Mouse (Mus musculus) megakaryocyte, embryonic 14.5 days (primary cell): ENCODE results near the gene Fgfr2. TPM values are rescaled to one million over a fixed set of nuclear protein-coding genes. Genes with fewer than 3 reads are reported as not detected.
A peak's percentile ranks its signal among the peaks of the same experiment; 100 is the strongest.

ENCODE experiments used
- H3K27me3 ChIP-seq: replicated peaks from 2 replicates; pipeline ENCODE3; 2012; ENCODE audit warnings: inconsistent platforms
- H3K36me3 ChIP-seq: replicated peaks from 2 replicates; pipeline ENCODE3; 2012; ENCODE audit warnings: low read length, inconsistent platforms, mixed read lengths
- H3K4me1 ChIP-seq: 2 replicates; pipeline ENCODE4 v1.6.1; 2012; ENCODE audit warnings: inconsistent platforms
- H3K4me3 ChIP-seq: replicated peaks from 2 replicates; pipeline ENCODE3; 2012; ENCODE audit warnings: moderate library complexity, mild to moderate bottlenecking, inconsistent platforms
- H3K9me3 ChIP-seq: 2 replicates; pipeline ENCODE4 v1.6.1; 2012; ENCODE audit warnings: inconsistent platforms
- FLI1 ChIP-seq: IDR thresholded peaks from 2 replicates; pipeline ENCODE4 v1.6.1; 2012; ENCODE audit warnings: low read length, inconsistent platforms, mixed read lengths
- GATA1 ChIP-seq: IDR thresholded peaks from 3 replicates; pipeline ENCODE4 v1.6.1; 2012; ENCODE audit warnings: mixed read lengths, low read length, inconsistent platforms, borderline replicate concordance
- polyA plus RNA-seq: library from polyadenylated mRNA; stranded (reverse); fragments of >175 nt; gene quantifications from 2 replicates; pipeline ENCODE4 v1.2.3, GENCODE M21; 2012; ENCODE audit warnings: low replicate concordance; ENCODE audit not compliant: insufficient read depth

Fgfr2 gene
- polyA plus RNA-seq, 1 experiment, result 0.45 TPM

- Histone ChIP-seq H3K4me1 (peaks cover 80% of the 10 kb centered on the region), H3K36me3 (peaks cover 97% of the 10 kb centered on the region), H3K9me3 (no peaks in the 10 kb centered on the region), H3K27me3 (no peaks in the 10 kb centered on the region), H3K4me3 (no peak overlapping the region)
- TF ChIP-seq GATA1, result no peak
Measured at GRCm38 (mm10) chr7:132759926-132760325, 363.2 kb downstream of the Fgfr2 start.

GRCm38 (mm10) chr7:132759405-132759891 lies 363.7 kb downstream of the Fgfr2 start:
- no peak overlapping the region for H3K4me3 ChIP-seq
- peaks cover 80% of the 10 kb centered on the region for H3K4me1 ChIP-seq
- H3K27me3 ChIP-seq, result no peaks in the 10 kb centered on the region
- H3K36me3 ChIP-seq, result peaks cover 97% of the 10 kb centered on the region
- no peak for TF ChIP-seq GATA1
- TF ChIP-seq FLI1, result no peak
- H3K9me3 ChIP-seq, result no peaks in the 10 kb centered on the region

- no peak for TF ChIP-seq GATA1
- TF ChIP-seq FLI1, result no peak
- H3K36me3 ChIP-seq, result peaks cover 97% of the 10 kb centered on the region
- H3K9me3 ChIP-seq, result no peaks in the 10 kb centered on the region
- no peak overlapping the region for H3K4me3 ChIP-seq
- no peaks in the 10 kb centered on the region for H3K27me3 ChIP-seq
- H3K4me1 ChIP-seq, result peaks cover 81% of the 10 kb centered on the region
Measured at GRCm38 (mm10) chr7:132758875-132759274, 364.3 kb downstream of the Fgfr2 start.

GRCm38 (mm10) chr7:132756325-132756724 lies 366.8 kb downstream of the Fgfr2 start:
- peaks cover 99% of the 10 kb centered on the region for H3K36me3 ChIP-seq
- H3K27me3 ChIP-seq, result no peaks in the 10 kb centered on the region
- H3K9me3 ChIP-seq, result no peaks in the 10 kb centered on the region
- H3K4me1 ChIP-seq, result peaks cover 80% of the 10 kb centered on the region
- TF ChIP-seq FLI1 (no peak), GATA1 (no peak)
- H3K4me3 ChIP-seq, result no peak overlapping the region

- no peaks in the 10 kb centered on the region for H3K9me3 ChIP-seq
- H3K4me1 ChIP-seq, result peaks cover 81% of the 10 kb centered on the region
- H3K4me3 ChIP-seq, result peak overlapping the region; percentile 55
- H3K36me3 ChIP-seq, result peaks cover 99% of the 10 kb centered on the region
- TF ChIP-seq GATA1, result no peak
- no peak for TF ChIP-seq FLI1
- H3K27me3 ChIP-seq, result no peaks in the 10 kb centered on the region
Measured at GRCm38 (mm10) chr7:132754389-132754750, 368.8 kb downstream of the Fgfr2 start.

GRCm38 (mm10) chr7:132753518-132754388 lies 369.4 kb downstream of the Fgfr2 start:
- TF ChIP-seq FLI1, result no peak
- peaks cover 84% of the 10 kb centered on the region for H3K4me1 ChIP-seq
- no peaks in the 10 kb centered on the region for H3K27me3 ChIP-seq
- no peaks in the 10 kb centered on the region for H3K9me3 ChIP-seq
- H3K4me3 ChIP-seq, result no peak overlapping the region
- H3K36me3 ChIP-seq, result peaks cover 99% of the 10 kb centered on the region

GRCm38 (mm10) chr7:132751716-132752115 lies 371.4 kb downstream of the Fgfr2 start:
- Histone ChIP-seq H3K27me3 (no peaks in the 10 kb centered on the region), H3K4me1 (peaks cover 84% of the 10 kb centered on the region)
- no peak for TF ChIP-seq GATA1
- TF ChIP-seq FLI1, result no peak

GRCm38 (mm10) chr7:132749504-132749903 lies 373.6 kb downstream of the Fgfr2 start:
- Histone ChIP-seq H3K36me3 (peaks cover 93% of the 10 kb centered on the region), H3K4me1 (peaks cover 72% of the 10 kb centered on the region)
- no peak for TF ChIP-seq GATA1
- no peak for TF ChIP-seq FLI1

More at GRCm38 (mm10) chr7:132751716-132752115, 371.4 kb downstream of the Fgfr2 start:
- Histone ChIP-seq H3K4me3 (no peak overlapping the region), H3K36me3 (peaks cover 99% of the 10 kb centered on the region), H3K9me3 (no peaks in the 10 kb centered on the region)

GRCm38 (mm10) chr7:132748076-132748769 lies 374.9 kb downstream of the Fgfr2 start:
- H3K4me3 ChIP-seq, result no peak overlapping the region
- H3K9me3 ChIP-seq, result no peaks in the 10 kb centered on the region
- peaks cover 60% of the 10 kb centered on the region for H3K4me1 ChIP-seq
- H3K36me3 ChIP-seq, result peaks cover 82% of the 10 kb centered on the region
- TF ChIP-seq GATA1 (no peak), FLI1 (no peak)
- no peaks in the 10 kb centered on the region for H3K27me3 ChIP-seq

More at GRCm38 (mm10) chr7:132749504-132749903, 373.6 kb downstream of the Fgfr2 start:
- H3K9me3 ChIP-seq, result no peaks in the 10 kb centered on the region
- H3K27me3 ChIP-seq, result no peaks in the 10 kb centered on the region
- no peak overlapping the region for H3K4me3 ChIP-seq

GRCm38 (mm10) chr7:132747096-132747495 lies 376.1 kb downstream of the Fgfr2 start:
- Histone ChIP-seq H3K9me3 (no peaks in the 10 kb centered on the region), H3K4me3 (no peak overlapping the region), H3K36me3 (peaks cover 82% of the 10 kb centered on the region), H3K27me3 (no peaks in the 10 kb centered on the region), H3K4me1 (peaks cover 57% of the 10 kb centered on the region)
- TF ChIP-seq FLI1 (no peak), GATA1 (no peak)
